Mouse (Mus musculus): ENCODE data around the gene Ngf.

- TF ChIP-seq GATA1 (IDR thresholded peaks at IDR 0.05; ENCODE audit: borderline replicate concordance, low read length) (no peak), FLI1 (IDR thresholded peaks at IDR 0.05; ENCODE audit: low read length) (no peak)
Measured at GRCm38 (mm10) chr3:102507666-102508260, 38.0 kb downstream of the Ngf start.

Data from megakaryocyte, embryonic 14.5 days (primary cell).